Mouse (Mus musculus): ENCODE data around the gene 1700011L22Rik. TPM values are rescaled to one million over a fixed set of nuclear protein-coding genes. Genes with fewer than 3 reads are reported as not detected.
A peak's percentile ranks its signal among the peaks of the same experiment; 100 is the strongest.

1700011L22Rik gene
- polyA plus RNA-seq (2017; shearing (Covaris generic)): not detected

DNA sequence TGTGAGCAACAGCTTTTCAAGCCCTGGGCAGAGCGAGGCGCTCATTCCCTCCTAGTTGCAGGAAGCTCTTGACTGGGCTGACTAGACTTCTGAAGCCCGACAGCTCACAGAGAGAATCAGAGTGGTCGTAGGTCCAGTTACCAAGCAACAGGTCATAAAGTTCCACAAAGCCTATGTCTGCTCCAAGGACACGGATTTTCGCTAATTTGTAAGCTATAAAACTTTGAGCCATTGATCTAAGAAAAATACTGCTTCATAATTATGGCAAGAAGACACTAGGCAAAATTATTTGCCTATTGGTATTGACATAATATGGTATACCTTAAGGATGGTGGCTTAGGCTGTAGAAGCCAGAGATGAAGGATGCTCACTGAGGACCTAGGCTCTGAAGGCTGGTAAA, at the start of gene 1700011L22Rik:
1700011L22Rik (minus strand) TSS at position 101 of the 400 bp plus-strand sequence.
- no peak for ATAC-seq

GRCm38 (mm10) chr8:79297763-79298162, 49.4 kb upstream of the 1700011L22Rik start:
- no peak for ATAC-seq

DNA sequence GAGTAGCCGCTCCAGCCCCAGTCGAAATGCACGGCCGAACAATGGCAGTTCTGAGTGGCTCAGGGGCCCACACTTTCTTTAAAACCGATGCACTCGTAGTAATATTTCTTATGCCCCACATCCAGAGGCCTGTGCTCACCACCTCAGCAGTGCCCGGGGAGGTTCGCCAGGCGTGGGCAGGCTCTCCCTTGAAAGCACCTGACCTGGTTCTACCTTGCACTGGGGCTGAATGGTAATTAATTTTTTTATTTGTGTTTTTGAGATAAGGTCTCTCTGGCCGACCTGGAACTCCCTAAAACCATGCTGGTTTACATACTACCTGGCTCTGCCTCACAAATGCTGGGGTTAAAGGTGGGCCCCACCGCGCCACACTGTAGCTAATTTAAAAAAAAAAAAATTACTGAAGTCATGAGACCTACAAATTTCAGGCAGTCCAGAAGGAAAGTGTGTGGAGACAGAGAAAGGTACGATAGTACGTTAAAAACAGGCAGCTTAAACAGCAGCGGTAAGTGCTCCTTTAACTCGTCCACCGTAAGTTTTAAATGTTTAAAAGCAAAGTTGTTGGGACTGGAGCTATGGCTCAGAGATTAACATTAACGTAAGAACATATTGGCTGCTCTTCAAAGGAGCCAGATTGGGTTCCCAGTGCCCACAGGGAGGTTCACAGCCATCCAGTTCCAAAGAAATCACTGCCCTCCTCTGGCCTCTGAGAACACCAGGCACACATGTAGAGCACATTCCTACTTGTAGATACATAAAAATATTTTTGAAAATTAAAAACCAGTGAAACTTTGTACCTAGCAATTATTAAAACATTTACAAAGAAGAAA, 47.1 kb upstream of the 1700011L22Rik start:
- ATAC-seq: no peak

DNA sequence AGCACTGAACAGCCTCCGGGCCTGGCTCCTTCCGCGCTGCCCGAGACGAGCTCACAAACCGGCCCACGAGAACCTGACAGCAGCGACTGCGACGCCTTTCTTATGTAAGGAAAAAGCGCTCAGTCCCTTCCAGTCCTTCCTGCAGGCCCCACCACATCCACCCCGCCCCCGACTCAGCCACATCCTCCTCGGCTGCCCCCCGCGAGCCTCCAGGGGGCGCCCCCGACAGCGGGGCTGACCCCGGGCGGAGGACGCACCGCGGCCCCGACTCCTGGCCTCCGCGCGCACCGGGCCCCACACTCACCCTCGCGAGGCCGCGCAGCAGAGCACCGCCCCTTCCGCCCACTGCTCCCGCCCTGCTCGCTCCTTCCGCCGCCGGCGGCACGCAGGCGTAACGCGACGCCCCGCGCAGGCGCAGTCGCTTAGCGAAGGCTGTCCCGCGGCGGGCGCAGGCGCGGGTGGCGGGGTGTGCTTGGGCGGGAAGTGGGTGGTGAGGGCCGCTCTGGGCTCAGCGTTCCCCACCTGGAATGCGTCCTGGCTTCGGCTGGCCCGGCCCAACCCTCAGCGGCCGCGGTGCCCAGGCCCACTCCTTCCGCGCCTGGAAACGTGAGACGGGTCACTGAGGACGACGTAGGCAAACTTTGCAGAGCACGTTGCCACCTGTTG, 46.4 kb upstream of the 1700011L22Rik start, which contains the start of gene Mmaa:
Mmaa (minus strand) TSS at position 328 of the 666 bp plus-strand sequence.
- peak; percentile 89 for ATAC-seq

DNA sequence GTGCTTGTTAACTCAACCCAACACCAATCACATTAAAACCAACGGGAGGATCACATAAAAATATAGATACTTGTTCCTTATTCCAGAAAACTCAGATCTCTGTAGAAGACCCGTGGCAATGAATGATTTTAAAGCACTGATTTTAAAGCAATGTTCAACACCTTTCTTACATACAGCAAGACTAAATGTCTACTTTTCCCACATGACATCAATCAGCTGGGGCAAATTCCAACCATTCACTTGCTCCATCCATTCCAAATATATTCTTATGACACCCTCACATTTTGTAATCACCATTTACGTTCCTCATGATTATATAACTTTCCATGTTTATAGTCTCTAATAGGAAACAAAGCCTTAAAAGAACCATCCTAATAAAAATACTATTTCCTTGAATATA, 45.5 kb upstream of the 1700011L22Rik start:
- ATAC-seq: no peak

DNA sequence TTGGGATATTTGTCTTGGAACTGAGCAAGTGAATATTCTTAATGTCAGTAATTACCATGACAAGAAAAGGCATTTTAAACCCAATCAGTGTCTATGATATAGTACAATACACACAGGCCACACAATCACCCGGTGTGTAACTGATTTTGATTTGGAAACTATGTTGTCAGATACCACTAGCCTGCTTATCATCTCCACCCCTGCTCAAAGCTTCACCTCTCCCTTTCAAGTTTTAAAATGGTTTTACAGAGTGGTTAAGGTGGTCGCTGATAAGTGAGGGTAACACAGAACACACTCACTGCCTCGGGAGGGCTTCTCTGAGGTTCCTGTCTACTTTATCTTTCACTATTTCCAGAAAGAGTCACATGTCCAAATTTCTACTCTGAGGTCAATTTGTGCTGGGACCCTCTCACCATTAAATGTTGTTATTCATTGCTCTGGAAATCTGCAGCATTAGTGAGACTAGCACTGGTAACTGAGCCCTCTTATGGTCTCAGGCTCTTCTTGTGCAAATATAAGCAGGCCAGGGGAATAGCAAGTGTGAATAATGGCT, 44.4 kb upstream of the 1700011L22Rik start:
- ATAC-seq: no peak

GRCm38 (mm10) chr8:79289592-79289991, 41.2 kb upstream of the 1700011L22Rik start:
- ATAC-seq: no peak

GRCm38 (mm10) chr8:79288681-79289080, 40.3 kb upstream of the 1700011L22Rik start:
- no peak for ATAC-seq

DNA sequence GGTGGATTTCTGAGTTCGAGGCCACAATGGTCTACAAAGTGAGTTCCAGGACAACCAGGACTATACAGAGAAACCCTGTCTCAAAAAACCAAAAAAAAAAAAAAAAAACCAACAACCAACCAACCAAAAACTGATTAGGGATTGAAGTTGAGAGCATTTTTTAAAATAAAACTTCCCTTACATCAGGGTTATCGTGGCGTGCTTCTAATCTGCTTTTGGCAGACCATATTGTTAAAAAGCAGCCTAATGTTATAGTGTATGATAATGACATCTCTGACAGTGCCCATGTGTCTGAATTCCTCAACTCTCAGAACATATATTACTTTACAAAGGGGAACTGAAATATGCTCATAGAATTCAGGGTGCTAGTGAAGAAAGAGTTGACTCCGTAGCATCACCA, 39.9 kb upstream of the 1700011L22Rik start:
- ATAC-seq: no peak

DNA sequence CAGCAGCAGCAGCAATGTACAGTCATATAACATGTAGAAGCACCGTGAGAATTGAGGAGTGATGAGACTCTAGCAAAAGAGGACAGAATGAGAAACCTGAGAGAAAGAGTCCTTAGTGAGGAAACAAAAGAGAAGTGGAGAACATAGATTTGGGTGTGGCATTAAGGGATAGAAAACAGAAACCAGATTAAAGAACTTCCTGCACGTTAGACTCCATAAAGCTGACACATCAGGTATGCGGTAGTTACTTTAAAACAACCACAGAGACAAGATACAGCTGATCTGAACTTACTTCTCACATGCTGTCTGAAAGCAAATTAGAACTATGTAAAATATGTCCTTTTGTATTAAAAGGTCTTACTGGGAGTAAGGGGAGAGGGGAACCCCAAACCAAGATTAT, 38.1 kb upstream of the 1700011L22Rik start:
- ATAC-seq: peak; percentile 90

DNA sequence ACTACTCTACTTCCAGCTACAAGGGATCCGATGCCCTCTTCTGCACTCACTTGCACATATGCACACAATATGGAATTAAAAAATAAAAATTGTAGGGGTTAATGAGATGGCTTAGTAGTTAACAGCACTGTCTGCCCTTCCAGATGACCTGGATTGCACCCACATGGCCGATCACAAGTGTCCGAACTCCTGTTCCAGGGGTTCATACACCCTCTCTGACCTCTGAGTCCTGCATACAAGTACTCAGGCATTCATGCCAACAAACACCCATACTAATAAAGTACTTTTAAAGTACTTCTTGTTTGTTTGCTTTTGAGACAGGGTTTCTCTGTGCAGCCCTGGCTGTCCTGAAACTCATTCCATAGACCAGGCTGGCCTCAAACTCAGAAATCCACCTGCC, 36.3 kb upstream of the 1700011L22Rik start:
- ATAC-seq: no peak

- ATAC-seq: no peak
Observed at GRCm38 (mm10) chr8:79281376-79281890, 33.1 kb upstream of the 1700011L22Rik start.

DNA sequence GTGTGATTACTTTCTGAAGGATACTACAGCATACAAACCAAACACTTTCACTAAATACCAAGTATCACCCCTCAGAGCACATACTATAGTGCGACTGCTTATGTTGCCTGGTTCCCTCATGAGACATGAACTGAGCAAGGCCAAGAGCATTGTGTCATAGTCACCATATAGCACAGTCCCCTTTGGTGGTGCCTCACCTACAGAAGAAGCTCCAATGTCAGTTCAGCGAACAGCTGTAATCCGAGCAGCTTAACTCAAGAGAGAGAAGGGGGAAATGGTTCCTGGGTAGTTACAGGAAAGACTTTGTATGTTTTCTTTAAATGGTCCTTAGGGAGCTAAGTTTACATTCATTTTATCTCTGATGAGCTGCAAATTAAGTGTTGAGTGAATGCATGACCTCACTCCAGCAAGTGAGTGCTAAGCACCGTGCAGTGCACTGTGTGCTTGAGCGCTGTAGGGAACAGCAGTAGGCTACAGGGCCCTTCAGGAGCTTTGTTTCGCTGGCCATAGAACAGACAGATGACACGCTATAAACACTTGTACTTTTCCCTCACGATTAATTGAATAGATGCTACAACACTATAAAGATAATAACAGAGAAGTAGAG, 29.0 kb upstream of the 1700011L22Rik start:
- ATAC-seq: no peak

- no peak for ATAC-seq
Observed at GRCm38 (mm10) chr8:79274940-79275339, 26.6 kb upstream of the 1700011L22Rik start.

- no peak for ATAC-seq
Observed at GRCm38 (mm10) chr8:79273776-79274175, 25.4 kb upstream of the 1700011L22Rik start.

- no peak for ATAC-seq
Observed at GRCm38 (mm10) chr8:79272676-79273075, 24.3 kb upstream of the 1700011L22Rik start.

DNA sequence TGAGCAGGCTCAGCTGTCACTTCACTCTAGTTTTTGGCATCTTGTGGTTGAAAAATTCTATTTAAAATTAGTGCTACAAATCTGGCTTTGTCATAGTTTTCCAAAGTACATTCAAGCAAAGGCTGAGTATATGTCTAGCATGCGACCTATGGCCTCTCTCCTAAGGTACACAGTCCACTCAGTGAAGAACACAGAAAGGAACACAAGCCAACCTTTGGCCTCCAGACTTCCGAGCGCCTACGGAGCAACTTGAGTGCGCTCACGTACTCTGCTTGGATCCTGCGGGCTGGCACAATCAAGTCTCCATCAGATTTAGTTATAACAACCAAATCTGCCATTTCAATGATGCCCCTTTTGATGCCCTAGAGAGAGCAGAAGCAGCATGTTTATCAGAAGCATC, 20.6 kb upstream of the 1700011L22Rik start:
- ATAC-seq: no peak

- no peak for ATAC-seq
Observed at GRCm38 (mm10) chr8:79261920-79262319, 13.6 kb upstream of the 1700011L22Rik start.

DNA sequence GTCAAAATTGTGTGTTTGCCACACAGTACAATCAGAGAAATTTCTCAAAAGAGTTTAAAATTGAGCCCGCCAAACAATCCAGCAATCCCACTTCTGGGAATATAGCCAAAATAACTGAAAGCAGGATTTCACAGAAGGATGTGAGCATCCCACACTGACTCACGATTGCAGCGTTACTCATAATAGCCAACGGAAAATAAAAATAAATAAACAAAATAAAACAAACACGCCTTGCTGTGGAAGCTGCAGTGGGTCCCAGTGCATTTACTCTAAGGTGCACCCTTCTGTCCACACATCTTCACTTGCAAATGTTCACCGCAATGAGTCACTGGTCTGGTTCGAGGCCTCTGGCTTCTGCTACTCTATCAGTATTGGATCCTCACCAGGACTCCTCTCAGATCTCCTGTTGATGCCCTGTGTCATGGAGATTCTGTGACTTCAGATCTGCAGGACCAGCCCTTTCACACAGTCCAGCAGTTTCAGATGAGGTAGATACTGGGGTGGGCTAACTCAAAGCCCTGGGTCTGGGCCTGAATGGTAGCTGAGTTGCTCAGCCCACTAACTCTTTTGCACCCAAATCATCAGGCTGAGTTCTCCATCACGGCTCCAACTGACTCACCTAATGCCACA, 7.8 kb upstream of the 1700011L22Rik start:
- ATAC-seq: no peak

DNA sequence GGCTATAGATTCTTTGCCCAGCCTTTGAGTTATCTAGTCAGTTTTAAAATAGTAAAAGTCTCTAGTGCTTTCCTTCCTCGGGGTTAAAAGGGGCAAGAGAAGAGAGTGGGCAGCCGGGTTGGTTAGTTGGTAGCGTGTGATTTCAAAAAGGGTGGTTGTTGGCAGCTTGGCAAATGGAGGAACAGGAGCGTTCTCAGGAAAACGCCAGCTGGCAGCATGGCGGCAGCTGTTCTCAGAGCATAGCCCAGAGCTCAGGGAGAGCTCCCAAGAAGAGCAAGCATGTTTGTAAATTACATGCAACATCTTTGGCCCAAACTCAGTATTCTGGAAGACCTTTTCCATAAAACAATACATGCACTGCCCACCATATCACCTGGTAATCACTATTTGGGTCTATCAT, 5.4 kb upstream of the 1700011L22Rik start:
- no peak for ATAC-seq

- no peak for ATAC-seq
Observed at GRCm38 (mm10) chr8:79243422-79243821, 4.9 kb downstream of the 1700011L22Rik start.

GRCm38 (mm10) chr8:79239996-79240395, 8.4 kb downstream of the 1700011L22Rik start:
- ATAC-seq: no peak

Measured in inflammation-experienced regulatory T-cells, adult 6 months (primary cell).